Mouse (Mus musculus) testis, adult 2 months (tissue): ENCODE data around the gene Csf3. TPM values are rescaled to one million over a fixed set of nuclear protein-coding genes. Genes with fewer than 3 reads are reported as not detected.
A peak's percentile ranks its signal among the peaks of the same experiment; 100 is the strongest.
"Not testable (repeated sequence)": the region's sequence is repeated elsewhere in the genome, so short reads cannot be mapped to it uniquely, and the experiment has no call there.

Experiments
- H3K27ac ChIP-seq: fragments of 200-500 bp; 2 replicates; pipeline ENCODE4 v1.5.1; 2012; ENCODE audit warnings: low read depth, low read length; ENCODE audit not compliant: control insufficient read depth, insufficient read depth
- H3K27me3 ChIP-seq: fragments of 200-500 bp; 2 replicates; pipeline ENCODE4 v1.6.1; 2012; ENCODE audit warnings: mild to moderate bottlenecking, low read length, moderate library complexity; ENCODE audit not compliant: control insufficient read depth, insufficient read depth
- H3K36me3 ChIP-seq: fragments of 200-500 bp; 2 replicates; pipeline ENCODE4 v1.6.1; 2012; ENCODE audit warnings: mild to moderate bottlenecking, low read length; ENCODE audit not compliant: control insufficient read depth, insufficient read depth
- H3K4me1 ChIP-seq: fragments of 200-500 bp; 2 replicates; pipeline ENCODE4 v1.6.1; 2012; ENCODE audit warnings: low read length; ENCODE audit not compliant: control insufficient read depth, insufficient read depth
- H3K4me3 ChIP-seq: fragments of 200-500 bp; 2 replicates; pipeline ENCODE4 v1.5.1; 2012; ENCODE audit warnings: low read depth, mild to moderate bottlenecking, low read length, moderate library complexity, mixed read lengths; ENCODE audit not compliant: control insufficient read depth
- CTCF ChIP-seq: fragments of 200-500 bp; IDR thresholded peaks from 2 replicates; pipeline ENCODE4 v1.5.1; 2012; ENCODE audit warnings: low read depth, mild to moderate bottlenecking, inconsistent platforms, low read length, moderate library complexity; ENCODE audit not compliant: control insufficient read depth, insufficient read depth, insufficient replicate concordance
- POLR2A ChIP-seq: fragments of 200-500 bp; IDR thresholded peaks from 2 replicates; pipeline ENCODE4 v1.6.1; 2012; ENCODE audit warnings: low read depth, mild to moderate bottlenecking, inconsistent platforms, low read length, moderate library complexity; ENCODE audit not compliant: control insufficient read depth
- polyA plus RNA-seq: library from polyadenylated mRNA; depleted of rRNA; stranded (reverse); fragments of >200 nt; gene quantifications from 2 replicates; pipeline ENCODE4 v1.2.3, GENCODE M21; 2012

Csf3 gene
- polyA plus RNA-seq, 1 experiment = 0.48 TPM

DNA sequence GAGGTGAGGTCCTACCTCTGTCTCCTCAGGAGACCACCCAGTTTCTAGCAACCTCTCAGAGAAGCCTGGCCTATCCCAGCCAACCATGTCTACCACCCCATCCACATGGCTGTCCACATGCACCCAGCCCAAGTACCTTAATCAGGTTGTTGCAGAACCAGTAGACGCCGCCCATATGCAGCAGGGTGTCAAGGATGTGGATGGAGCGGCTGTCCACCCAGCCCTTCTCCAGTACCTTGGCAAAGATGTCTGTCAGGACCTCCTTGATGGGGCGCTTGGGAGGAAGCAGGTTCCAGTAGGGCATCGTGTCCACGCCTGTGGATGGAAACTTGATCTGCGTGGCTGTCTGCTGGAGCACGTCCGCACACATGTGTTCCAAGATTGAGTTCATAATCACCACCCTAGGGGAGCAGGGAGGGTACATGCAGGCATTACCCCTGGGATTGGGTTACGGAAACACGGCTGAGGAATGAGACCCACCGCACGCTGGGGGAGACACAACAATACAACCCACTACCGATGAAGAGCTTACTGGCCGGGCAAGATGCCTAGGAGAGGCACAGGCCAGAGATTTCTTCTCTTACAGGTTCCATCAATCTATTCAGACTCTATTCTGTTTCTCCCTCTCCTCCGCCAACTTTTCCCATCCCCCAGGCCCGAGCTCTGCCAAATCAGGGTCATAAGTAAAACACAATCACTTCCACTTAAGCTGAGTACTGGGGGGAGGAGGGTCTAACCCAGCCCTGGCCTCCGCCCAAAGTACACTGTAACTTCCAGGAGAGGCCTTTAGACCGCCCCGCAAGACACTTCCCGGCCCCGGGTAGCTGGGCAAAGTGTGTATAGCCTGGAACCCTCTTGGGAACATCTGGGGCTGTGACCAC, 6.6 kb downstream of the Csf3 start:
- TF ChIP-seq POLR2A (no peak), CTCF (no peak)
- Histone ChIP-seq H3K4me3 (no peak overlapping the region), H3K27ac (no peak overlapping the region), H3K4me1 (no peaks in the 10 kb centered on the region; the same call in 1 of the 2 replicates), H3K27me3 (no peaks in the 10 kb centered on the region), H3K36me3 (no peaks in the 10 kb centered on the region; the same call in none of the 2 replicates)

DNA sequence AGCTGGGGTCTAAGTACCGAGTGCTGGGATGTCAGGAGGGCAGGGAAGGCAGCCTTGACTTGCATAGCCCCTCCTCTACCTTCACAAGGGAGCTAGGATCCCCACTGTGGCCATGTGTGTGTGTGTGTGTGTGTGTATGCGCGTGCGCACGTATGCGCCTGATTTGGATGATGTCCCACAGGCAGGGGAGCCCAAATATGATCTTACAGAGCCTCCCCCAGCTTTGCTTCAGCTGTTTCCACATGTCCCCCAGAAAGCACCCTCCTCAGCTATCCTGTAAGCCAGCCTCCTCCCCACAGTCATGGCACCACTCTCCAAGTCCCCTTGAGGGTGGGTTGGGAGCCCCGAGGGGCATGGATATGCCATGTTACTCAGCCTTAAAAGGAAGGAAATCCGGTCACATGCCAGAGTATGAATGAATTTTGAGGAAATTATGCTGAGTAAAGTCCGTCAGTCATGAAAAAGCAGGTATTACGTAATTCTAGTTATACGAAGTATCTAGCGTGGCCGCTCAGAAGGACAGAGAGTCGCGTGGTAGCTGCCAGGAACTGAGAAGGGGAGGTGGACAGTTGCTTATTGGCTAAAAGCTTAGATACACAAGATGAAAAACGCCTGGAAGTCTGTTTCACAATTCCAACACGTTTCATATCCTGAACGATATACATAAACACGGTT, 7.4 kb downstream of the Csf3 start:
- H3K36me3 ChIP-seq = no peaks in the 10 kb centered on the region; the same call in none of the 2 replicates

DNA sequence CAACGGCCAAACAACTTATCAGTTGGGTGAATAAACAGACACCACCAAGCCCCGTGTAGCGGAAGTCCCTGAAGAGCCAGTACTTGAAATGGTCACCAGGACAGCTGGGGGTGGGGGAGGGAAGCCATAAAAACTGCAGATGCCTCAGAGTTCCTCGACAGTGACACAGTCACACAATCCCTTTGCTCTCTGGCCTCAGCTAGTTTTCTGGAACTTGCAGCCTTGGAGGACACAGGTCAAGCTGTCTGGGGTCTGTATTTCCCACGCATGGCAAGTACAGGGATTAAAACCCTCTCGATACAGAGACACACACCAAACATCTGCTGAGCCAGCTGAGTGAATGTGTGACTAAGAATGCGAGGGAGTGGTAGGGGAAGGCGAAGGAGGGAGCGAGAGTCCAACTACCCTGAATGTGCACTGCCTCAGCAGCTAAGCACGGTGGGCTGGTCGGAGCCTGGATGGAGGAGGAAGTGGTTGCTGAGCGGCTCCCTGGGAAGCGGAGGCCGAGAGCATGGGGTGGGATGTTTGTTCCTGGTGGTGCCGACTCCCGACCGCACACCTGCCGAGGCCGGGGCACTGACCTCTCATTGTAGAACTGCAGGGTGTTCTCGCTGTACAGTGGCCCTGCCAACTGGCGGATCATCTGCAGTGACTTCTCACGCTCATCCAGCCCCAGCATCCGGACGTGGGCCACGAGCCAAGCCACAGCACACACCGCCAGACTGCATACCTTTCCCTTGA, 8.1 kb downstream of the Csf3 start:
- Histone ChIP-seq H3K36me3 (no peaks in the 10 kb centered on the region; the same call in none of the 2 replicates), H3K4me1 (no peaks in the 10 kb centered on the region; the same call in 1 of the 2 replicates), H3K27ac (no peak overlapping the region), H3K4me3 (no peak overlapping the region), H3K27me3 (no peaks in the 10 kb centered on the region)
- TF ChIP-seq CTCF = no peak
- no peak for TF ChIP-seq POLR2A

More for the DNA sequence above, 7.4 kb downstream of the Csf3 start:
- H3K27ac ChIP-seq = no peak overlapping the region
- no peaks in the 10 kb centered on the region; the same call in 1 of the 2 replicates for H3K4me1 ChIP-seq
- no peaks in the 10 kb centered on the region for H3K27me3 ChIP-seq
- no peak overlapping the region for H3K4me3 ChIP-seq
- TF ChIP-seq CTCF (no peak), POLR2A (no peak)

DNA sequence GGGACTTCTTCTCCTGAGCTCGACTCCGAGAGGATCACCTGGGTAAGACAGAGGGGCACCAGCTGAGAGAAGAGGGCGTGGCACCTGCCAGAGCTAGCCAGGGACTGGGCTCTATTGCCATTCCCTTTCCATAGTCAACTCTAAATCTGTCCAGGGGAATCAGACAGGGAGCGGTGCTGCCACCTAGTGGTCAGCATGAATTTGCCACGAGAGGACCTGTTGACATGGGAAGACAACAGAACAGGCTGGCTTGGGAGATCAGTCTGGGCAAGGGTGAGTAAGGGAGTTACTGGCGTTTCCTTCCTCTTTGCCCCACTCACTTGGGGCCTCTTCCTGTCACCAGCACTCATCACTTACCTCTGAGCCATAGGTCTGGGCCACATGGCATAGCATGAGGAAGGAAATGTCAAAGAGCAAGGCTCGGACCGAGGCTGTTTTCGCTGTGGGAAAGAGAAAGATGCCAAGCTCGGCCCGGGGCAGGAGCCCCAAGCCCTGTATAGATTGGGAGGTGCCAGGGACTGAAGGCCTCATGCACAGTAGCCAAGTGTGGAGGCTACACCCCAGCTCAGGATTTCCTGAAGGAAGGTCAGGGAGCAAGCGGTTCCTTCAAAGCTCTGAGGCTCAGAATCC, 9.5 kb downstream of the Csf3 start:
- TF ChIP-seq POLR2A (no peak), CTCF (peak; percentile 90; the same call in 1 of the 2 replicates)
- Histone ChIP-seq H3K27me3 (no peaks in the 10 kb centered on the region), H3K4me1 (no peaks in the 10 kb centered on the region; the same call in 1 of the 2 replicates), H3K36me3 (no peaks in the 10 kb centered on the region; the same call in none of the 2 replicates), H3K4me3 (no peak overlapping the region), H3K27ac (no peak overlapping the region)

DNA sequence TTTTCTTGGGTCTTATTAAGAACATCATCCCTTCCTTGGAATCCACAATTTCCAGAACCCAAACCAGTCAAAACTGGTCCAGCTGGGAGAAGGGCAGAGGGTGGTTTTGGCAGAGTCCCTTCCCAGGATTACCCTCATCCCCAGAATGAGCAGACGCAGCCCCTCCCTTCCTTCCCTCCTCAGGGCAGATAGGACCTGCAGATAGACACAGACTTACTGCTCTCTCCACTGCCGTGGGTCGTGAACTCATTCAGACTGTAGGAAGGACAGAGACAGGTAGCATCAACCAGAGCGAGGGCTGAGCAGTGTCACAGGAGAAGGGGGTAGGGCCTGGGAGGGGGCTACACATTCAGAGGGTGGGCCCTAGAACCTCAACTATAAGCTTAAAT, 10.0 kb downstream of the Csf3 start:
- Histone ChIP-seq H3K4me3 (no peak overlapping the region), H3K4me1 (no peaks in the 10 kb centered on the region; the same call in 1 of the 2 replicates), H3K36me3 (no peaks in the 10 kb centered on the region; the same call in none of the 2 replicates), H3K27ac (no peak overlapping the region), H3K27me3 (no peaks in the 10 kb centered on the region)
- TF ChIP-seq POLR2A = no peak
- TF ChIP-seq CTCF = no peak

DNA sequence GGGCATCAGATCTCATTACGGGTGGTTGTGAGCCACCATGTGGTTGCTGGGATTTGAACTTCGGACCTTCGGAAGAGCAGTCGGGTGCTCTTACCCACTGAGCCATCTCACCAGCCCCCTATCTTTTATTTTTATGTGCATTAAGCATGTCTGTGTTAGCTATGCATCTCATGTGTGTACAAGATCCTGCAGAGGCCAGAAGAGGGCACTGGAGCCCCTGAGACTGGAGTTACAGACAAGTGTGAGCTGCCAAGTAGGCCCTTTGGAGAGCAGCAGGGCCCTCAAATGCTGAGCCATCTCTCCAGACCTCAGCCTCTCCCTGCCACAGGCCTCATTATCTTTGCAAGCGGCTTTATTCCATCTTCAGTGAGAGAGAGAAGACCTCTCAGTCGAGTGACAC, 10.9 kb downstream of the Csf3 start:
- not testable (repeated sequence) for H3K27ac ChIP-seq, H3K36me3 ChIP-seq, H3K4me3 ChIP-seq, H3K4me1 ChIP-seq, H3K27me3 ChIP-seq

DNA sequence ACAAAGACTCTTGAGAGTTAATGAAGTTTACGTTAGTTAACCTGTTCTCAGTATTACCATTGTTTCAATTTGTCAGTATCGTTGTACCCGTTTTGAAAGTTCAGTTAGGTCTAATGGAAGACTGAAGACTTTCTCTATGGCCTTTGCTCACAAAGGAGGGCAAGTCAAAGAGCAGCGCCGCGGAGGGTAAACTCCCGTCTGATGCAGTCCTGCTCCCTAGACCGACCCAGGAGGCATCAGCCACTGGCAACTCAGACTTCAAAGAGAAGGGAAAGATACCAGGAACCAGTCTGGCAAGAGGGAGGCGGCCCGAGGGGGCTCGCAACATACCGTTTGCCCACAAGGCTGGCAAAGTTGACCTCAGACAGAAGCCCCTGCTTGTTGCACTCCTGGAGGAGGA, 12.6 kb downstream of the Csf3 start:
- no peak for TF ChIP-seq CTCF
- no peak for TF ChIP-seq POLR2A
- no peak overlapping the region for H3K27ac ChIP-seq
- H3K4me3 ChIP-seq = no peak overlapping the region
- H3K27me3 ChIP-seq = no peaks in the 10 kb centered on the region
- no peaks in the 10 kb centered on the region; the same call in none of the 2 replicates for H3K36me3 ChIP-seq
- H3K4me1 ChIP-seq = no peaks in the 10 kb centered on the region
